Mouse (Mus musculus) cerebral cortex, adult 2 months (tissue): ENCODE results near the gene Usp6nl.

Experiments used
- WGBS: fragments of 180-500 bp; shearing (Covaris S2); methylation state at CpG from one replicate; pipeline ENCODE4 v1.1.7; 2018; 5-methylcytosine and 5-hydroxymethylcytosine counted together

Usp6nl gene

DNA sequence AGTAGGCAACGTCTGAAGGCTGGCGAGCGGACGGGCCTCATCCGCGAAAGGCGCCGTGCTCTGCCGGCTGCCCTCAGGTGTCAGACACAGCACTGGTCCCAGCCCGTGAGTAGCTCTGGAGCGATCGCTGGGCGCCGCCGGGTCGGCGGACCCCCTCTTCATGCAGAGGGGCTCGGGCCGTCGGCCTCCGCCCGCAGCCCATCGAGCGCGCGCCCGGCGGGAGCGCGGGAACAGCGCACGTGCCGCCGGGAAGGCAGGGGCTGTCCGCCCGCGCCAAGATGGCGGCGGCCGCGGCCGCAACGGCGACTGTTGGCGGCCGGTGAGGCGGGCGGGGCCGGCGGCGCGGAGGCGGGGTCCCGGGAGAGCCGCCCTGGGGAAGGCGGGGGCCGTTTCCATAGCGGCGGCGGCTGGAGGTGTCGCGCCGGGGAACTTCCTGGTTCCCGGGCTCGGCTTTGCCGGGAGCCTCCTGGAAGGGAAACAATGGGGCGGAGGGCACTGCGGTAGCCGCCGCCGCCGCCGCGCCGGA lies at the start of gene Usp6nl:
Gene Usp6nl (plus strand): TSS at position 292 of the 526 bp plus-strand sequence.
- under 1% methylated on average over 75 of the region's 75 CpGs for WGBS

DNA sequence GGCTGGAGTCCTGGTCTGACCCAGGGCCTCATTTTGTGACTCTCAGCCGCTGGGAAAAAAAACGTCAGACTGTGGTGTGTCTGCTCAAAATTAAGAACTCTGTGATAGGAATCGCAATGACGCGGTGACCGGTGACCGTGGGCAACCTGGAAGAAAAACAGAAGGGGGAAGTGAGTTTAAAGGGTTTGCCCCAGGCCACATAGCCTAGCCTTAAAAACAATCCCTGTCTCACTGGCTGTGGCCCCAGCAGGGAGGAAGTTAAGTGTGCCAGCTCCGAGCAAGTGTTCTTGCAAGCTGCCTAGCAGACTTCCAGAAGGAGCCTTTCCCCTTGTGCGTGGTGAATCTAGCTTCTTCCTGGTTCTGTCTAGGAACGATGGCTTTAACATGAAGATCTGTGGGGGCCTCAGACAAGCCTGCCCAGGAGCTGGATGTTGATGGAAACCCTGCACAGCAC lies 49.0 kb upstream of the Usp6nl start:
- 44% methylated on average over 10 of the region's 10 CpGs for WGBS

DNA sequence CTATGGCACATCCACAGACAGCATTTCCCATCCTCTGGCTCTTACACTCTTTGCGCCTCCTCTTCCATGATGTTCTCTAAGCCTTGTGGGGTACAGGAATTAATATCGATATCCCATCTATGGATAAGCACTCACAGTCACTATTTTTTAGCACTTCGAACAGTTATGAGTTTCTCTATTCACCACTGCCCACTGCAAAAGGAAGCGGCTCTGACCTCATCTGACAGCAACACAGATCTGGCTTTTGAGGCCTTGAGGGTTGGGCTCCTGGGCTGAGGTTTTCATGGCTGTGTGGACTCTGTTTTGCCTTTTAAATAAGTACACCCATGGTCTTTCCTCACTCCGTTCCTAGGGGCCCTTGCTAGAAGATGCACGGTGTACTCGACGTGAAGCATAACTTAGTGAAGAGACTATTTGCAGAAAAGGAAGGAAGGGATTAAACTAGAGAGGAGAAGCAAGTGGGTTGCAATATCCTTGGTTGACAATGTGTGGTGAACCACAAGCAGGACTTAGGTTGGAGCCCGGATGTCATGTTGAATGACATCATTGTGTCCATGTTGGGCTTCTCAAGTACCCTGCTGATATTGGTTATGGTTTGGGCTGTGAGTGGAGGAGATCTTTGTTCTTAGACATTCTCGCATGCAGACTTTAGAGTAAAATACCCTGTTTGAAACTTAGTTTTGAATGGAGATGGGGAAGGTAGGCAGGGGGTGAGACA lies 43.5 kb upstream of the Usp6nl start:
- WGBS = 79% methylated on average over 10 of the region's 10 CpGs

DNA sequence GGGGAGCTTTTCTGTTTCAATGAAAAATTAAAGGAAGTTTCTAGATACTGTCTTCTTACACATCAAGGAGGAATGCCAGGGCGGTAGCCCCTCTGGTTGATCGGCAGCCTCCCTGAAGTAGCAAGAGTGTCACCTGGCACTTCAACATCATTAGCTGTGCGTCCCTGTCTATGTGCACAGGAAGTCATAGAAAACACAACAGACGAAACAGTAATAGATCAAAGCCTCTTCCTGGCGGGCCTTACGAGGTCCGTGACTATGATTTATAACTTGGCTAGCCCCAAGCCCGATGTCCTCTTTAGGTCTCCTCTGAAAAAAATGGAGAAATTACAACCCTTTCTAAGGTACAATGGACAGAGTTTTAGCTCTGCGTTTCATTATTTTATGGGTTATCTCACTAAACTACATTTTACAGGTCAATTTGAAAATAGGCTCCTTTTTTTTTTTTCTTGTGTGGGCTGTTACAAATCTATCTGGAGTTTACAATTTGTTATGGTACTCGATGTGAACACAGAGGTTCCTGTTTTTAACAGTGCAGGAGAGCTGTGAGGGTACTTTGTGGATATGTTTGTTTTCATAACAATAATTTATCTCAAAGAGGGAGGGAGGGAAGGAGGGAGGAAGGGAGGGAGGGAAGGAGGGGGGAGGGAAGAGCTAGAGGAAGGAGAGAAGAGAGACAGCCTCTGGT lies 42.7 kb upstream of the Usp6nl start:
- WGBS = 74% methylated on average over 10 of the region's 10 CpGs

DNA sequence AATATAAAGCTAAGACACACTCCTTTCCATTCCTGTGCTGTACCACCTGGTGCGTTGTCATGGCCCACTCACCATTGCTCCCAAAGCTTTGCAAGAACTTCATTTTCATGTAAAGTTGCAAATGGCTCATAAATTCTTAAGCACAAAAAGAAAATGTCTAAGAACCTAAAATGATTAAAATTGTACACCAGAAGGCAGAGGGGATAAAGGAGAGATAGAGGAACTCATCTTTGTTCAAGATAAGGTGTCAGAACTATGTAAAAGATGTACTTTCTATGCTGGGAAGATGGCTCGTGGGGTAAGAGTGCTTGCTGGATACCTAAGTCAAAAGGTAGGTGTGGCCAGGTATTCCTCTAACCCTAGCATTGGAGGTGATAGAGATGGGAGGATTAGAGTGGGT lies 38.9 kb upstream of the Usp6nl start:
- 84% methylated on average over 2 of the region's 2 CpGs for WGBS

DNA sequence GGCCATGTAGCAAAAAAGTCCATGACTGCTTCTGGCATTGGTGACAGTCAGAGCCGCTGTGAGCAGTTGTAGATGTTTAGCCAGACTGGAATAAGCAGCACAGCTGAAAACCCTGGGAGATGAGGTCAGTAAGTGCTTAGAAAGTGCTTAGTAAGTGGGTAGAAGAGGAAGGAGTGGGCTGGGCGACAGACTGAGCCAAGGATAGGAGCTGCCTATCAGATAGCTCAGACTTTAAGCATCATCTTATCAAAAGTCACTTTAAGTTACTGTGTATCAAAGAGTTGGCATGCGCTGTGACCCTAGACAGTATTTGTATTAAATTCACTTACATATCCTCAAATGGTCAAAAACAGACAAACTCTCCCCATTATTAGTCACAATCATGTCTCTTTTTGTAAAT lies 37.7 kb upstream of the Usp6nl start:
- 64% methylated on average over 3 of the region's 3 CpGs for WGBS

DNA sequence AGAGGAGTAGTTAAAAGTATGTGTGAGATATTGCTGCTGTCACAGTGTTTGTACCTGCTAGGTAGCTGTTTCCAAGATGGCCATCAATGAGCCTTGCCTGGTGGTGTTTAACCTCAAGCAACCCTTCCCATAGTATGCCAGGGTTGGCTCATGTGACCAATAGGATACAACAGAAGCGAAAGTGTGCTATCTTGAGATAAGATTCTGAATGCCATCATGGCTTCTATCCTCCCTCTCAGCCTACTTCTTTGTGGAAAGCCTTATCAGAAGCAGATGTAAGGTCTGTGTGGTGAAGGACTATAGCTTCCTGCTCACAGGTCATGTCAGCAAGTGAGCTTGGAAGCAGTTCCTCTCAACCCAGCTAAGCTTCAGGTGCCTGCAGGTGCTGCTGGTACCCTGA lies 36.7 kb upstream of the Usp6nl start:
- 88% methylated on average over 1 of the region's 1 CpGs for WGBS

DNA sequence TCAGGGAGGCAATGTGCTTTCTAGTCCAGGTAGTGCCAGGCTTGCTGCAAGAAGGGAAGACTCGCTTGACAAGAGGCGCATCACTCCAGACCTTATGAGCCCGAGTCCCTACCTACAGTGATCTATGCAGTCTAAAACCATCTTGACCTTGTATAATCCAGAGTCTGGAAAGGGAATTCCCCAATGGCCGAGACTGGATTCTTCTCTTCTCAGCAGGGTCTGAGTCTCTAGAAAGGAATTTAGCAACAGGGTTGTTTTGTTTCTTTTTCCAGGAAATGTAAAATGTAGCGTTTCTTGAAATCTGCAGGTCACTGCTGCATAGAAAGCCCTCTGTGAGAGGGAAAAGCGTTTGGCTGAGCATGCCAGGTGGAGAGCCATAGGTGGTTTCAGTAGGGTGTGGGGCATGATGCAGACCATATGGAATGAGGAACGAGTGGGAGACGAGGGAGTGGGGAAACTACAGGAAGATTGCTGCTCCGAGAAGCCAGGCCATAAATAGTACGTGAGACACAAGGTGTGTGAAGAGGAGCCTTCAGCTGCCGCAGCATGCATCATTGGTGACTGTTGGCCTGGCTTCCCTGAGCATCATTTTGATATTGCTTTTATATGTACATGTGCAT lies 28.5 kb upstream of the Usp6nl start:
- WGBS = 54% methylated on average over 11 of the region's 11 CpGs

DNA sequence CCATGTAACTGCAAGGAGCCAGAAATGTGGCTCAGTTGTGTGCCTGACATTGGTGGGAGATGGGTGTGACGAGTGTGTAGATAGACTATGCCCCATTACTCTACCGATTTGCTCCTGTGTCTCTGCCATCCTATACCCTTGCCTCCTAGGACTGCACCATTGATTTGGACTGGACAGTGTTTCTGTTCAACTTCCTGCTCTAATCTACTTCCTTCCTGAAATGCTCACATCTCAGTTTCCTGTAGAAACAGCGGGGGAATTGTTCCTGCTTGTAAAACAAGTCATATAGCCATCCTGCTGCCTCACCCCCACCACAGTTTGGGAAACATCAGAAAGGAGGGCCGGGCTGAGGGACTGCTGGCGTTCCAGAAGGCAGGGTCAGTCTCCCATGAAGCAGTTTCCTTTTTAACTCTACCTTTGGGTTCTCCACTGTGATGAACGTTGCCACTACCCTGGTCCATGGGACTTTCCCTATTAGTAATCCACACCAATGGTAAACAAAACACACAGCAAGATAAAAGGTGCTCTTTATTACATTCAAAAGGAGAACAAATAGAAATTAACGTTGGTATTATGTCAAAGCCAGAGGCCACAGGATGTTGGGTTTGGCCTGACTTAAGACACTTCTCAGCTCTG lies 27.4 kb upstream of the Usp6nl start:
- WGBS = 71% methylated on average over 7 of the region's 7 CpGs

DNA sequence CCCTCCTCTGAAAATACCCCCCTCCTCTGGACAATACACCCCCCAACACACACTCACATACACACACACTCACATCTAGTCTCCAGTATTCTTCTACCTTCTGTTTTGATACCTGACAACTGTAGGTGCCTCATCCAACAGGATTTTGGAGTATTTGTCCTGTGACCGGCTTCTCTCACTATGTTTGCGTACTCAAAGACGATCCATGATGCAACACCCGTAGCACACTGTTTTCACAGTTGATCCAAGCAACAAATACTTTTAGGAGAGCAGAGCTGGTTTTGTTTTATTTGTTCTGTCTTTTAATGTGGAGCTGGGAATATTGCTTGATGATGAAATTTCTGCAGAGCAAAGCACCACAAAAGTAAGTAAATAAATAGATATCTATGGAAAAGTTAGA lies 17.7 kb upstream of the Usp6nl start:
- WGBS = 94% methylated on average over 4 of the region's 4 CpGs

DNA sequence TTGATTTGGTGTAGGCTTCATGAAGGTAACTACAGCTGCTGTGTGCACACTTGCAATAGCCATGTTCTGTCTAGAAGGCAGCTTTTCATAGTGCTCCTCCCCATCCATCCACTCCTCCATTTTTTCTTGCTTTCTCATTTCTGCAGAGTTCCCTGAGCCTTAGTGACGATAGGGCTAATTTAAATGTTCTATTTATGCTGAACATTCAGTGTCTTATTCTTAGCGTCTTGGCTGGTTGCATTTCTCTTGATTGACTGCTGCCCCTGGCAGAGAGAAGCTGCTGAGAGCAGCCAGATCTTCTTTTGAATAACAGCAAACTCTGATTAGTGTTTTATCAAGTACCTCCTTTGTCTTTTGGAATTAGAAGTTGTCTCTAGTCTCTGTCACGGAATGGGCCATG lies 15.6 kb upstream of the Usp6nl start:
- WGBS = 27% methylated on average over 3 of the region's 3 CpGs

DNA sequence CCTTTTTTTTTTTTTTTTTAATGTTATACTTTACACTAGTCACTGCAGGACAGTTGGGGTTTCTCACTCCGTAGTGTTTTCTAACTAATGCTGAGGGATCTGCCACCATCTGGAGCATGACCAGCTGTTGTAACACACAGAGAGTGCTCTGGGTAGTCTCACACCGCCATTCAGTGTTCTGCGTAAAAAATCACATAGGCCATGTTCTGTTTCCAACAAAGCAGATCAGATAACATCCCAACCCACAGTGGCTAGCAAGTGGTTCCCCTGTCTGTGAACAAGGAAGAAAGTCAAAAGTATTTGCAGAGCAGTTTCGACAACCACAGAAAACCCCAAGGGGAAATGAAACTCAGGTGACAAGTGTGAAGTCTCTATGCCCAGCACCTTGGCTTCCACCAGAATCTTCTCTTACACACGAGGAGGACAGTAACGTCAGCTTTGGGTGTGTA lies 13.1 kb upstream of the Usp6nl start:
- WGBS = 70% methylated on average over 6 of the region's 6 CpGs

DNA sequence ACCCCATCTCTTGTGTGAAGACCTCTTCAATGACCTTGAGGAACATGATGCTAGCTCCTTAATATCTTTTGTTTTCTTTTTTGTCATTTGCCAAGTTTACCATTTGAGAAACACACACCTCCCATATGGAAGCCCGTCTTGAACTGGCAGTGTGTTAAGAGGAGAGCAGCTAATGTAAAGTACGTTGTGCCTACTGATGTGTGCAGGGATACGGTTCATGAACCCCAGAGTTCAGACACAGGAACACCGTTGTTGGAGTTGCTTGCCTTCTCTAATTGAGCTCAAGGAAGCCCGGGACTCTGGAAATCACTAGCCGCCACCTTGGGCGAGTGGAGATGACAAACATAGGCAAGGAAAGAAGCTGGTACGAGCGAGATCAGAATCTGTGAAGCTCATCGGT lies 9.7 kb upstream of the Usp6nl start:
- WGBS = 96% methylated on average over 10 of the region's 10 CpGs

DNA sequence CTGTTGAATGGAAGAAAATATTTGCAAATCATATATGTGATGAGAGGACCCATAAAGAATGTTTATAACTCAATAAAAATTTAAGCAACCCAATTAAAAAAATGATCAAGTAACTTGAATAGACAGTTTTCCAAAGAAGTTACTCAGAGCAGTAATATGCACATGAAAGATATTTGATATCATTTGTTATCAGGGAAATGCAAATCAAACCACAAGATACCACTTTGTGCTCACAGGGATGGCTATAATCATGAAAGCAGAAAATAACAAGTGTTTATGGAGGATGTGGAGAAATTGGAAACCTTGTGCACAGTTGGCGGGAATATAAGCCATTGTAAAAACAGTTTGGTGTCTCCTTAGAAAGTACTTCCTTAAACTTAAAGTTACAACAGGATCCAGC lies 8.7 kb upstream of the Usp6nl start:
- WGBS = 94% methylated on average over 1 of the region's 1 CpGs

DNA sequence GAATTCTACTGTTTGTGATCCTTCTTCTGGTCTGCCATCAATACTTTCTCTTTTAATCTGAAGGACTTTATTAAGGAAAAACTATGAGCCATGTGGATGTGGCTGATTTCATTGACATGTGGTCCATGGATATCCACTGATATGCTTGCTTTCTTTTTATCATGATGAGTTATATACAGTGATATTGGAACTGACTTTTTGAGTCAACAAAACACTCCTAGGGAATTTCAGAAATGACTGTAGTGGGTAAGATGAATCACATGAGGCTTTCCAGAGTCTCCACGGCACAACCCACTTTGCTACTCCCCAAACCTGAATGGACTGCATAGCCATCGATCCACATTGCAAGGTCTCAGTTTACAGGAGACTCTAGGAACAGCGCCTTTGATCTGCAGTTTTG lies 2.3 kb upstream of the Usp6nl start:
- WGBS = 79% methylated on average over 3 of the region's 3 CpGs

DNA sequence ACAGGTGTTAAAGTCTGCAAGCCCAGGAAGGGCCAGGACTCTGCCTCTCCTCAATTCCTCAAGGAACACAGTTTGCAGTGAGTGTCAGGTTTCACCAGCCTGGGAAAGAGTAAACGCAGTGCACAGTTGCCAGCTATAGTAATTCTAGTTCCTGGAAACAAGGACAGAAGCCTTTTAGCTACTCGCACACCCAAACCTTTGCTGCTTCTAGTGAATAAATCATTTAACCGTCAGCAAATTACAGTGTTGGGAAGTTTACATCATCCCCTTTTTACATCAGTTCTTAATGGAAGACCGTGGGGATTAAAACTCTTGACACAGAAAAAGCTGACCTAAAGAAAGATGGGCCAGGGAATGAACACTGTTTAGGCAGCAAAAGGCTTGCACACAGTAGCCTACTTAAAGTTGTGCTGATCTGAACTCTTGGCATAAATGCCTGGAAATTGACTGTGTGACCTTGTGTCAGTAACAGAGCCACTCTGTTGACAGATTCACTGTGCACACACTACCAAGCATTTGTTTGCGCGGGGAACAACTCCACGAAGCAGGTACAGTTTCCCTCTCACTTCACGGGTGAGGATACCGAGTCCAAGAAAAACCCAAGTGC lies 595 bp upstream of the Usp6nl start:
- 13% methylated on average over 9 of the region's 9 CpGs for WGBS

DNA sequence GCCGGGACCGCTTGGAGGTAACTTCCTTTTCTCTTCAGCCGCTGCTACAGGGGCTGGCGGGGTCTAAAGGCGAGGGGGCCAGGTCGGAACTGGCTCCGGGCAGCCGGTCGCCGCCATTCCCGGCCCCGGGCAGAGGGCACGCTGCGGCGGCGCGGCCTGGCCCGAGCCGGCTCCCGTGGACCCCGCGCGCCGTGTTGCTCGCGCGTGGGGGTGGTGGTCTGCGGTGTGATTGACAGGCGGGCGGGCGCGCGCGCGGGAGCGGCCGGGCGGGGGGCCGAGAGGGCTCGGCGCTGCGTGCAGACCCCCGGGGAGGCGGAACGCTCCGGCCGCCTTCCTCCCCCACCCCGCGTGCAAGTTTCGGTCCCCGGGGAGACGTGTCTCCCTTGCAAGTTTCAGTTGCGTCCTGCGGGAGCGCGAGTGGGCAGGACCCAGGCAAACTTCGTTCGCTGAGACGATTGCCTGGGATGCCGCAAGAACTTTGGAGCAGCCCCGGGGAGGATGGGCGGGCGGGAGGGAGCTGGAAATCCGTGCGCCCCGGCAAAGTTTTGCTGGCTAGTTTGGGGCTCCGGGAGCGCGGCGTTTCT lies 563 bp downstream of the Usp6nl start:
- under 1% methylated on average over 66 of the region's 70 CpGs for WGBS

DNA sequence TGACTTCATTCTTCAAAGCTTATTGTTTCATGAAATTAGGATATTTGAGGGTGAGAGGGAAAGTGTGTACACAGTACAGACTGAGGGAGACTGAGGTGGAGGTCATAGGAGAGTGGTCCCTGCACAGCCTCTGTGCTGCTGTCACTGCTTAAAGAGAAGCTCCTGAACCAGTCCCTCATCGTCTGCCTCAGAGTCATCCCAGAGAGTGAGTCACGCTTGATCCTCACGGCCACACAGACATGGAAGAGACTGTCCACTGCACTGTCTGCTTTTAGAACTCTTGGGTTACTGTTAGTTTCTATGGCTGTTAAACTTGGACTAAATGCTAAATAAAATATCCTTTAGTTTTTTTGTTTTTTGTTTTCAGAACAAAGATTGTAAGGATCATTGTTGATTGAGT lies 3.2 kb downstream of the Usp6nl start:
- 64% methylated on average over 3 of the region's 3 CpGs for WGBS

DNA sequence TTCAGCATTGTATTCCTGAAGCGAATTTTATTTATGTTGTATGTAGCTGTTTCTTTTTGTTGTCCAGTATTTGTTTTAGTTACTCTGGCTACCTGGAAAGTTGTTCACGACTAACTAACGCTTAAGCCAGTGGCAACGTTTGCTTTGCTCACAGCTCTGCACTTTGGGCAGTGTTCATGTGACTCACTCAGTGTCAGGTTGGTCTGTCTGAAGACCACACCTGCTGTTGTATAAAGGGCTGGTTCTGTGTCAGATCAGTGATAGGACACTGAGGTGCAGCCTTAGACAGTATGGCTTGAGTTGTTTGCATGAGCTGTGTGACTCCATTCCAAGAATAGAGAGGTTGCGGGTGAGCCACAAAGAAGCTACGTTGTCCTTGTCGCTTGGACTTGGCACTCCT lies 6.5 kb downstream of the Usp6nl start:
- 75% methylated on average over 7 of the region's 7 CpGs for WGBS

DNA sequence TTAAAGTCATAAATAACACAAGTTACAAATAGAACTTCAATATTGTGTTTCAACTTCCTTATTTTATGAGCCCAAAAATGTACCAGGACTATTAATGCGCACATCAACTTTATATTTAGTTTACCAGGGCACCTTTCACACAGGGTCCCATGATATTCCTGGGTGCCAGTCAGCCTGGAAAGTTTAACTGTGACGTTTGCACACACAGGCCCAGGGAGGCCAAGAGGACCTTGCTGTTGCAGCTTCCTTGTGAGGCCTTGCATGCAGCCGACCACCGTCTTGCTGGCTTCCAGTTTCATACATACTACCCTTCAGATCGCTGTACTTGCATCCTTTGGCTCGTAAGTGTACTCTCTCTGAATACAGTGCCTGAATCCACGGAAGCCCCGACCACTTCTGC lies 8.3 kb downstream of the Usp6nl start:
- WGBS = 65% methylated on average over 8 of the region's 8 CpGs
